Comparison of ENCODE assay signal across 7 mouse cellular contexts in genomic region chr6:113469021-113469420, GRCm38 (mm10). TPM values are rescaled to one million over a fixed set of nuclear protein-coding genes. Genes with fewer than 3 reads are reported as not detected.
DNase-seq lines count a peak whose midpoint lies in the region; ATAC-seq and TF ChIP-seq lines count a peak whose summit lies in the region.

No protein-coding gene starts in this region.

- H3K27me3 ChIP-seq in cerebellum, adult 2 months (ENCODE audit: control insufficient read depth, insufficient read depth, low read length), result no peaks in the 10 kb centered on the region
- H3K27me3 ChIP-seq in forebrain, postnatal 0 days (ENCODE audit: insufficient read depth, low read length), result peaks cover 13% of the 10 kb centered on the region
- peaks cover 23% of the 10 kb centered on the region; the same call in 1 of the 2 replicates for H3K27me3 ChIP-seq in hindbrain, embryonic 14.5 days (ENCODE audit: control insufficient read depth, insufficient read depth, low read length)

- peak; percentile 89 for ATAC-seq in forebrain, postnatal 0 days
- peak; percentile 74; the same call in 1 of the 2 replicates for ATAC-seq in hindbrain, embryonic 14.5 days (ENCODE audit: low FRiP score)
- ATAC-seq in megakaryocyte-erythroid progenitor cell, adult 5-6 weeks (replicated peaks; ENCODE audit: low FRiP score, low TSS enrichment, poor library complexity, severe bottlenecking), result peak; percentile 85

- 13% methylated on average over 9 of the region's 9 CpGs for WGBS in cerebellum, adult 2 months
- WGBS in forebrain, postnatal 0 days, result 8% methylated on average over 9 of the region's 9 CpGs
- WGBS in hindbrain, embryonic 14.5 days, result 10% methylated on average over 9 of the region's 9 CpGs

- peak overlapping the region; percentile 41; the same call in 1 of the 2 replicates for H3K9ac ChIP-seq in forebrain, postnatal 0 days
- H3K9ac ChIP-seq in hindbrain, embryonic 14.5 days, result no peak overlapping the region; the same call in 1 of the 2 replicates

- peak overlapping the region; percentile 47 for H3K4me3 ChIP-seq in cerebellum, adult 2 months (replicated peaks; ENCODE audit: insufficient read depth, low read depth, low read length)
- H3K4me3 ChIP-seq in forebrain, postnatal 0 days (ENCODE audit: low read depth, low read length), result peak overlapping the region; percentile 29
- H3K4me3 ChIP-seq in hindbrain, embryonic 14.5 days (replicated peaks; ENCODE audit: low read length), result peak overlapping the region; percentile 31

- DNase-seq in WW6 (ENCODE audit: low read depth, low spot score), result peak; percentile 82
- peak; percentile 75 to 80 for DNase-seq in cerebellum, adult 2 months
- peak; percentile 74 for DNase-seq in forebrain, postnatal 0 days
- peak; percentile 74 for DNase-seq in hindbrain, embryonic 14.5 days (ENCODE audit: low spot score)
- peak; percentile 45 to 55 for DNase-seq in left cerebral cortex, postnatal 25 days (ENCODE audit: low spot score in 2 of 2)
- DNase-seq in right cerebral cortex, postnatal 10 days (ENCODE audit: low spot score in 2 of 2), result peak; percentile 60 to 76

- intact Hi-C loops in left cerebral cortex, postnatal 25 days (cut with DNase I), result loop anchor here (1.0 kb wide), 1 partner anchor 27 kb away; the partner anchor contains the start of gene Jagn1

- TF ChIP-seq CTCF in cerebellum, adult 2 months (IDR thresholded peaks at IDR 0.05; ENCODE audit: borderline replicate concordance, insufficient read depth, low read depth, low read length), result peak; percentile 80
- TF ChIP-seq CTCF in forebrain, postnatal 0 days (IDR thresholded peaks at IDR 0.05; ENCODE audit: low read depth), result peak; percentile 75

- no peak for TF ChIP-seq POLR2A in cerebellum, adult 2 months (IDR thresholded peaks at IDR 0.05; ENCODE audit: borderline replicate concordance, insufficient read depth, low read length)

- H3K36me3 ChIP-seq in forebrain, postnatal 0 days (ENCODE audit: insufficient read depth), result no peaks in the 10 kb centered on the region
- H3K36me3 ChIP-seq in hindbrain, embryonic 14.5 days (replicated peaks; ENCODE audit: control insufficient read depth, insufficient read depth), result no peaks in the 10 kb centered on the region

- no peak overlapping the region for H3K27ac ChIP-seq in cerebellum, adult 2 months (ENCODE audit: insufficient read depth, low read length)
- H3K27ac ChIP-seq in forebrain, postnatal 0 days (ENCODE audit: low read depth, low read length), result no peak overlapping the region
- no peak overlapping the region for H3K27ac ChIP-seq in hindbrain, embryonic 14.5 days

- peaks cover 12% of the 10 kb centered on the region; the same call in 1 of the 2 replicates for H3K4me1 ChIP-seq in cerebellum, adult 2 months (ENCODE audit: control insufficient read depth, insufficient read depth, low read length)
- H3K4me1 ChIP-seq in forebrain, postnatal 0 days (ENCODE audit: insufficient read depth), result 0 out of 2 replicates have a peak, but pooled peaks cover 4% of the 10 kb centered on the region
- H3K4me1 ChIP-seq in hindbrain, embryonic 14.5 days (replicated peaks; ENCODE audit: control insufficient read depth, insufficient read depth, low read length), result peaks cover 7% of the 10 kb centered on the region; the same call in 1 of the 2 replicates

- peak overlapping the region; percentile 59 for H3K4me2 ChIP-seq in forebrain, postnatal 0 days (ENCODE audit: low read depth)
- H3K4me2 ChIP-seq in hindbrain, embryonic 14.5 days (replicated peaks), result peak overlapping the region; percentile 55

- no peaks in the 10 kb centered on the region for H3K9me3 ChIP-seq in forebrain, postnatal 0 days (ENCODE audit: low read length)
- H3K9me3 ChIP-seq in hindbrain, embryonic 14.5 days (ENCODE audit: control insufficient read depth, low read length), result no peaks in the 10 kb centered on the region

RNA-seq across cellular contexts. Expression of gene Il17rc, which starts 2.2 kb away (rescaled TPM):
- polyA plus RNA-seq in cerebellum, adult 2 months (2012; rRNA removed), result 6.6 and 7.5 TPM in 2 replicates
- total RNA-seq in forebrain, postnatal 0 days (2014; rRNA removed), result 3.2 and 3.8 TPM in 2 replicates
- polyA plus RNA-seq in forebrain, postnatal 0 days (2015; fragmentation: Nextera tagmentation; extraction: Ambion mirVana), result 4.3 and 4.8 TPM in 2 replicates
- 2.4 and 3.0 TPM in 2 replicates for polyA plus RNA-seq in hindbrain, embryonic 14.5 days (2014; fragmentation: Nextera tagmentation; extraction: Ambion mirVana)
- total RNA-seq in left cerebral cortex, postnatal 25 days (2021), result 1 to 10 TPM; 4.6 to 5.7 TPM
- total RNA-seq in megakaryocyte-erythroid progenitor cell, adult 5-6 weeks (2014; fragmentation: Nextera tagmentation), result not detected in 2 replicates
- total RNA-seq in megakaryocyte-erythroid progenitor cell, adult 5-6 weeks (2017), result not detected in 2 replicates

RNA-seq across cellular contexts. Expression of gene Il17re, which starts 10.7 kb away (rescaled TPM):
- polyA plus RNA-seq in cerebellum, adult 2 months (2012; rRNA removed), result 4.8 and 9.2 TPM in 2 replicates
- total RNA-seq in forebrain, postnatal 0 days (2014; rRNA removed), result not detected in 2 replicates
- polyA plus RNA-seq in forebrain, postnatal 0 days (2015; fragmentation: Nextera tagmentation; extraction: Ambion mirVana), result 0.14 and 0.28 TPM in 2 replicates
- 0.27 and 0.31 TPM in 2 replicates for polyA plus RNA-seq in hindbrain, embryonic 14.5 days (2014; fragmentation: Nextera tagmentation; extraction: Ambion mirVana)
- total RNA-seq in left cerebral cortex, postnatal 25 days (2021), result under 1 TPM; 0.34 to 0.66 TPM
- 0.45 TPM in 1 of 2 replicates, not detected in the other for total RNA-seq in megakaryocyte-erythroid progenitor cell, adult 5-6 weeks (2014; fragmentation: Nextera tagmentation)
- not detected in 2 replicates for total RNA-seq in megakaryocyte-erythroid progenitor cell, adult 5-6 weeks (2017)

RNA-seq across cellular contexts. Expression of gene Creld1, which starts 14.1 kb away (rescaled TPM):
- 57.4 and 58.1 TPM in 2 replicates for polyA plus RNA-seq in cerebellum, adult 2 months (2012; rRNA removed)
- total RNA-seq in forebrain, postnatal 0 days (2014; rRNA removed), result 34.0 and 39.5 TPM in 2 replicates
- polyA plus RNA-seq in forebrain, postnatal 0 days (2015; fragmentation: Nextera tagmentation; extraction: Ambion mirVana), result 45.5 and 52.7 TPM in 2 replicates
- polyA plus RNA-seq in hindbrain, embryonic 14.5 days (2014; fragmentation: Nextera tagmentation; extraction: Ambion mirVana), result 61.5 and 69.9 TPM in 2 replicates
- 100 to 1,000 TPM; 114 to 121 TPM for total RNA-seq in left cerebral cortex, postnatal 25 days (2021)
- total RNA-seq in megakaryocyte-erythroid progenitor cell, adult 5-6 weeks (2014; fragmentation: Nextera tagmentation), result 8.0 and 8.8 TPM in 2 replicates
- 1.6 and 6.1 TPM in 2 replicates for total RNA-seq in megakaryocyte-erythroid progenitor cell, adult 5-6 weeks (2017)

RNA-seq across cellular contexts. Expression of gene Jagn1, which starts 26.7 kb away (rescaled TPM):
- polyA plus RNA-seq in cerebellum, adult 2 months (2012; rRNA removed), result 58.4 and 61.0 TPM in 2 replicates
- 37.7 and 43.6 TPM in 2 replicates for total RNA-seq in forebrain, postnatal 0 days (2014; rRNA removed)
- polyA plus RNA-seq in forebrain, postnatal 0 days (2015; fragmentation: Nextera tagmentation; extraction: Ambion mirVana), result 61.3 and 81.8 TPM in 2 replicates
- polyA plus RNA-seq in hindbrain, embryonic 14.5 days (2014; fragmentation: Nextera tagmentation; extraction: Ambion mirVana), result 87.9 and 88.5 TPM in 2 replicates
- total RNA-seq in left cerebral cortex, postnatal 25 days (2021), result 10 to 100 TPM; 40.9 to 47.4 TPM
- 44.8 and 53.4 TPM in 2 replicates for total RNA-seq in megakaryocyte-erythroid progenitor cell, adult 5-6 weeks (2014; fragmentation: Nextera tagmentation)
- 29.4 and 50.3 TPM in 2 replicates for total RNA-seq in megakaryocyte-erythroid progenitor cell, adult 5-6 weeks (2017)

RNA-seq across cellular contexts. Expression of gene Prrt3, which starts 32.7 kb away (rescaled TPM):
- polyA plus RNA-seq in cerebellum, adult 2 months (2012; rRNA removed), result 41.2 and 43.0 TPM in 2 replicates
- 17.1 and 18.0 TPM in 2 replicates for total RNA-seq in forebrain, postnatal 0 days (2014; rRNA removed)
- polyA plus RNA-seq in forebrain, postnatal 0 days (2015; fragmentation: Nextera tagmentation; extraction: Ambion mirVana), result 9.6 and 13.5 TPM in 2 replicates
- polyA plus RNA-seq in hindbrain, embryonic 14.5 days (2014; fragmentation: Nextera tagmentation; extraction: Ambion mirVana), result 10.5 and 10.7 TPM in 2 replicates
- total RNA-seq in left cerebral cortex, postnatal 25 days (2021), result 10 to 100 TPM; 56.2 to 57.0 TPM
- total RNA-seq in megakaryocyte-erythroid progenitor cell, adult 5-6 weeks (2014; fragmentation: Nextera tagmentation), result 0.37 TPM in 1 of 2 replicates, not detected in the other
- total RNA-seq in megakaryocyte-erythroid progenitor cell, adult 5-6 weeks (2017), result not detected in 2 replicates
